Mouse (Mus musculus) myocyte (in vitro differentiated cells): ENCODE measurements at regions not wholly inside any gene's neighbourhood (a gene's known extent, or its start where the extent isn't known, plus 50 kb on each side); places are given as distances from the start of the nearest gene placed in this dataset.

Experiments used
- CEBPB ChIP-seq: IDR thresholded peaks from 2 replicates; pipeline ENCODE4 v1.6.1; 2011; ENCODE audit warnings: mild to moderate bottlenecking, moderate library complexity; ENCODE audit not compliant: poor library complexity, insufficient read depth, severe bottlenecking
- E2F4 ChIP-seq: IDR thresholded peaks from one replicate; pipeline ENCODE4 v1.6.1; 2011; ENCODE audit warnings: mild to moderate bottlenecking, control low read depth, moderate library complexity; ENCODE audit not compliant: insufficient read depth
- MAX ChIP-seq: IDR thresholded peaks from one replicate; pipeline ENCODE4 v1.6.1; 2011; ENCODE audit warnings: low read depth, mild to moderate bottlenecking, control low read depth
- MYOG ChIP-seq, 3 experiments: IDR thresholded peaks; one replicate each; pipeline ENCODE4 v1.6.1; 2011; ENCODE audit warnings: control low read depth in 2 of 3, low read depth in 2 of 3, mild to moderate bottlenecking in 2 of 3; ENCODE audit not compliant: insufficient read length in 2 of 3, control insufficient read depth in 1 of 3, insufficient read depth in 1 of 3
- POLR2A ChIP-seq: IDR thresholded peaks from one replicate; pipeline ENCODE4 v1.6.1; 2011; ENCODE audit warnings: low read depth, mild to moderate bottlenecking, control low read depth, moderate library complexity; ENCODE audit not compliant: insufficient read length
- REST ChIP-seq: IDR thresholded peaks from one replicate; pipeline ENCODE4 v1.6.1; 2011; ENCODE audit warnings: mild to moderate bottlenecking, control low read depth, moderate library complexity; ENCODE audit not compliant: insufficient read depth, insufficient read length
- TCF12 ChIP-seq: IDR thresholded peaks from one replicate; pipeline ENCODE4 v1.6.1; 2011; ENCODE audit warnings: mild to moderate bottlenecking, control low read depth; ENCODE audit not compliant: poor library complexity, insufficient read depth, severe bottlenecking
- USF1 ChIP-seq: IDR thresholded peaks from one replicate; pipeline ENCODE4 v1.6.1; 2011; ENCODE audit warnings: low read depth, mild to moderate bottlenecking, control low read depth, moderate library complexity

DNA sequence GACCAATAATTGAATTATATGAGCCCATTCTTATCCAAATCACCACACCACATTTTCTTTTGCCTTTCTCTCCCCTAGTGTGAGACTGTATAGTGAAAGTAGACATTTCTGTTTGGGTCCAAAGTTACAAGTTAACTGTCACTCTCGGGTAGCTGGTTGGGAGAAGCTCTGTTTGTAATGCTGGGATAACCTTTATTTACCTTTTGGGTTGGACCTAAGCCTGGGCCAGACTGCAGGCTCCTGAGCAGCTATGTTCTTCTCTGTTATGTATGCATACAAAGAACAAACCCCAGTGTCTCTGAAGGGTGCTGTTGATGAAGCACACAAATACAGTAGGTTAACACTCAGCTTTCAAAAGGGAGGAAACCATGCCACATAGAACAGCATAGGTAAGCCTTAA, 373.9 kb upstream of the Tshz3 start:
- TF ChIP-seq POLR2A (no peak), TCF12 (no peak), MYOG (IDR thresholded peaks at IDR 0.05; ENCODE audit: control insufficient read depth in 1 of 3, insufficient read depth in 1 of 3, insufficient read length in 2 of 3, low read depth in 2 of 3) (no peak), MAX (no peak), REST (no peak), USF1 (no peak), CEBPB (no peak), E2F4 (no peak)
